Mouse (Mus musculus) left cerebral cortex, postnatal 4 days (tissue): ENCODE data around the gene Ociad2. TPM values are rescaled to one million over a fixed set of nuclear protein-coding genes. Genes with fewer than 3 reads are reported as not detected.
"Not testable (repeated sequence)": the region's sequence is repeated elsewhere in the genome, so short reads cannot be mapped to it uniquely, and the experiment has no call there.

Experiments used
- DNase-seq: peaks from one replicate; pipeline ENCODE4 v3.0.0-alpha.2; 2022
- intact Hi-C: fragments of 180-260 bp; cut with DNase I; formaldehyde crosslinking; loops from one replicate; pipeline ENCODE4 v1.15.1; 2025
- total RNA-seq, 2 experiments: library from RNA; stranded (reverse); gene quantifications; 2 replicates each; pipeline ENCODE4 v1.2.3; 2021

The Ociad2 gene
- total RNA-seq, 2 experiments from 2014 or later, result 26.0 to 30.7 TPM

DNA sequence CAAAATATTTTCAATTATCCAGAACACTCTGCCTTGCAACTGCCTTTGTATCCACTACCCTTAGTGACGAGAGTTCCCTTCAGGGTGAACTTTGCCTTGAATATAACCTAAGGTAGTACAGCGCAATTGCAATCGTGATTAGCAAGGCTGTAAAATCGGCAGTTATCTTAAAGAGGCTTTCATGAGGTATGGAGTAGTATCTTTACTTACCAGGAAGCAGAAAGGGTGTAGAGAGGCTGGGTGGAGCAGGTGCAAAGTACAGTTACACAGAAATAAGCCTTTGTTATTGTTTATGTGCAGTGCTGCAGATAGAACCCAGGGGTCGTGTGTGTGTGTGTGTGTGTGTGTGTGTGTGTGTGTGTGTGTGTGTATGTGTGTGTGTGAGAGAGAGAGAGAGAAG lies 14.6 kb upstream of the Ociad2 start:
- intact Hi-C loops, result no loop called here
- no peak for DNase-seq

DNA sequence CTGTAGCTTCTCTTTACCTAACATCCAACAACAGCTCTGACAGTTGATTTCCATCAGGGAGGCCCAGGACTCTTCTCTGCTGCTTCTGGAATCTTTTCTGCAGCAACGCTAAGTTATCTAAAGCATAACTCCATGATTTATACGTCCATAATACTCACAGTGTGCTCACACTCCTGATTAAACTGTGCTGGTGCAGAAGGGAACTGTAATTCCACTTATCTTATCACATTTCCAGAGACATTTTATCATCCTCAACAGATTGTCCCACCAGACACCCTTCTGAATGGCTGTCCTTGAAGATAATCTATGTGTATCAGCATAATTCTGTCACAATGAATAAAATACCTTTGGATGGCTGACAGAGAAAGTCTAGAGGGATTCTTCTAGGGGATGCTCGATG lies 13.2 kb upstream of the Ociad2 start:
- no peak for DNase-seq
- intact Hi-C loops, result no loop called here

DNA sequence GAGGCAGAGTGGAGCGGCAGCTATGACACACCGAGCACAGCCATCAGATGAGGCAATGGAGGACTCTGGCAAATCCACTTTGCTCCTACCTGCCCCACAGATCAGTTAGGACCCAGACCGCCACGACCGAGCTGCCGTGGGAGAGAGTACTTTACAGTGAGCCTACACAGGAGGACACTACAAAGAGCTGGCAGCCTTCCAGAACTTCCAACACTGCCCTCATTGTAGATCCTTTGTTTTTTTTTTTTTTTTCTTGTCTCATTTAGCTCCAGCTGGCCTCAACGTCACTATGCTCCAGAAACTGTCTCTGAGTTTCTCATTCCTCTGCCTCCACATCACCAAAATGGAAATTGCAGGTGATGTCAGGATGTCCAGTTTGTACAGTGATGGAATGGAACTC lies 12.7 kb upstream of the Ociad2 start:
- peak; percentile 27 for DNase-seq
- intact Hi-C loops, result no loop called here

DNA sequence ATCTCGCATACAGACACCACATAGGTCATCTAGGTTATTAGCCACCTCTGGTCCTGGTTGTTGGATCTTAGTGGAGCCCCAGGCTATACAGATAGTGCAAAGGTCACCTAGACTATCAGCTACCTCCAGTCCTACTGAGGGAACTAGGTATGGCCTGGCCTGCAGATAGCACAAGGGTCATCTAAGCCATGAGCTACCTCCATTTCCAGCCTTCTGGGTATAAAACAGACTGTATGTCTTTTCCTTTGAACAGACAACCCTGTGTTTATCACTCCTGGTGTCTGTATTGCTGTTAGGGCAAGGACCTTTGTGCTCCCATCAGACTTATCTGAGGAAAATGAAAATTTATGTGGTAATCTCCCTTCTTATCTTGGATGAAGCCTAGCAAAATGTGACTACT lies 11.0 kb upstream of the Ociad2 start:
- DNase-seq, result no peak

DNA sequence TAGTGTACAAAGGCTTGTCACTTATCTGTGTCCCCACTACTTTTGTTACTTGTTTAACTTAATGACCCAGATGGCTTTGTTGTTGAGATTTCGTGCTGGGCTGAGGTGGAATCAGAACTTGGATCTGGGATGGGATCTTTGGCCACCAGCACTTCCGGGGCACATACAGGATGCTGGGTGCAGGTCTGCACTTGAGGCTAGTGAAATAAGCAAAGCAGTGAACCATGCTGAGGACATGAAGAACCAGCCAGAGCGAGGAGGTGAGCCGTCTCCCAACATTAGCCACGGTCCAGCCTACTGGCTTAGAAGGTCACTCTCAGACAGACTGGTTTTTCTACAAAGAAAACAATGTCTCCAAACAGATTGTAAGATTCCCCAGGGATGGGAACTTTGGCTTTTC lies 8.7 kb upstream of the Ociad2 start:
- intact Hi-C loops, result no loop called here
- no peak for DNase-seq

More for the DNA sequence above, 11.0 kb upstream of the Ociad2 start:
- intact Hi-C loops, result no loop called here

DNA sequence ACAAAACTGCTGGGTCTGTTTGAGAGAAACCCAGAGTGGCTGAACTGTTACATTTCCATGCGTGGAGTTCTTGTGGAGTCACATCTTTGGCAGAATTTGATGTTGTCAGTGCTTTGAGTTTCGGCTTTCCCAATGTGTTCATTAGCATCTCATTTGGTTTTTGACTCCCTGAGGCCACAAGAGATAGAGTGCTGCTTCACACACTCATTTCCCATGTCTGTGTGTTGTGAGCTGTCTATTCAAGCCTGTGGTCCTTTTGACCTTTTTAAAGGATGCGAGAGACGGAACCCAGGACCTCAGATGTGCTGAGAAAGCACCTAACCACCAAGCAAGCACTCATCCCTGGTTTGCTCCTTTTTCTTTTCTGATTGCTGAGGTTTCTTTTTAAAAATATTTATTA lies 4.4 kb upstream of the Ociad2 start:
- DNase-seq, result no peak
- intact Hi-C loops, result no loop called here

DNA sequence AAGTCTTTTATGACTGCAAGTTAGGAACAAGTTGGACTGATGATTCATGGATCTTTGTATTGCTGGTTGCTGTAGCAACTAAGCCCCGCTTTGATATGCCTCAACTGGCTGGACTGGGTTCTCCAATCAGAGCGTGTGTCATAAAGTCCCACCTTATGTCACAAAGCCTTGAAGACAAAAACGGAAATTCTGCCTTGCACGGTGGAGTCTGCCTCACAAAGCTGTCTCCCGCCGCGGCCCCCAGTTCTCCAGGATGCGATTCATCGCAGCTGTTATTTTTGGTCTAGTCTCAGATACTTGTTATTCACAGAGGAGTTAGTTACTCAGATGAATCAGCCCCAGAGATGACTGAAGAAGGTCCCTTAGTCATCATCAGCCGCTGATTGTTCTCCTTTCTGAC lies 3.5 kb upstream of the Ociad2 start:
- intact Hi-C loops, result no loop called here
- DNase-seq, result peak; percentile 22

DNA sequence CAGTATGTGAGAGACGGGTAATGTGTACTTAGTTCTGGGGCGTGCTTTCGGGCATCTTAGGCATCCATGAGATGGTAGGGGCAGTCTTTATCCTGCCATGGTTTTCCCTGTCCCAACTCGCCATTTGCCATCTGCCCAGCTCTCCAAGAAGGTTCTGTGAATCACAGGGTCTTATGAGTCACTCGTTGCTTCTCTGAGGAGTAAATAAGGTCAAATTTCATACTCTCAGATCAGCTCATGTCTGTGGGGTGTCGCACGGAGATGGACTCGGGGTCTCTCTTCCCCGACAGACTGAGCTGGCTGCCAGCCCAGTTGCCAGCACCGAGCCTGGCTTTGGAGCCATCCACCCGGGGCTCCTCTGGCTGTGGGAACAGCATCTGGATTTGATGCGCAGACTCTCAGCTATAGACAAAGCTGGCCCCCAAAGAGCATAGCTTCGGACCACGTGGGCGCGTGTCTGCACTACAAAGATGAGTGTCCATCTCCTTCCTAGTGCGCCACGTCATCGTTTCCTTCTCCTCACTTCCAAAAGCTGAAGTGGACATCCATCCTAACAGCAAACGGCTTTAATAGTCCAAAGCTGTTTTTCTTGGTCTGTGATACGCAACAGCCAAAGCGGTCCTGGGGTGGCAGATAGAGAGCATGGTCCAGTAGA lies 2.0 kb upstream of the Ociad2 start:
- intact Hi-C loops, result no loop called here
- DNase-seq, result no peak

DNA sequence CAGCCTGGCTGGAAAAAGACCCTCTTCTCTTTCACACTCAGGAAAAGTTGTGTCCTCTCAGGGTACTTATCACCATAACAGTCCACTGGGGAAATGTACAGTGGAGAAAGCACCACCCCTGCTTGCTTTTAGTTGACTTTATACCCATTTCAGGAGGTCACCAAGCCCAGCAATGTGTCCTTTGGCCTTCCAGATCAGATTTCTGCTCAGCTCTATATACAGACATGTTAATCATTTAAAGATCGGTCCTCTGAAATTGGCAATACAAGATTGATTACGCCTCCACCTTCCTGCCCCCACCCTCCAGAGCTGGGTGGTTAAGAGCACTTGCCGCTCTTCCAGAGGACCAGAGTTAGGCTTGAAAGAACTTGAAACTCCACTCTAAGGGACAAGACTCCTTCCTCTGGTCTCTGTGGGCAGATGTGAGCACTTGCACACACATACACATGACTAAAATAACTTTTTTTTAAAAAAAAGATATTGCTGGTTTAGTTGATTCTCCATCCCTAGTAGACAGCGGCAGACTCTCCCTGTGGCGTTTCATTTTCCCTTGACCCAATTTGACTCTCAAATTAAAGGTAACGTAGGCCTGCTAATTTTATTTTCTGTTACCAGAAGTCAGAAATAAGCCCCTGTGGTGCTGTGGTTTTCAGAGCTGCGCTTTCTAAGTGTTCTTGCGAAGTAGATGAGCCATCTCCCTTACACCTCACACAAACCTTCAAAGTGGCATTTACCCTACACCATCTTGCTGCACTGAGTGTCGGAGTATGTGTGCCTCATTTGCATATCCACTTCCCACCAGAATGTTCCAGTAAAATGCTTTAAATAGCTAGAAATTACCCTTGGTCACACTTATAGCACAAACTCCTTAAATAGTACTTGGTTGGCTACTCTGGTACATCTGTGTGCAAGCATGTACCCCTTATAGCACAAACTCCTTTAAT lies 777 bp downstream of the Ociad2 start:
- intact Hi-C loops, result no loop called here
- no peak for DNase-seq

DNA sequence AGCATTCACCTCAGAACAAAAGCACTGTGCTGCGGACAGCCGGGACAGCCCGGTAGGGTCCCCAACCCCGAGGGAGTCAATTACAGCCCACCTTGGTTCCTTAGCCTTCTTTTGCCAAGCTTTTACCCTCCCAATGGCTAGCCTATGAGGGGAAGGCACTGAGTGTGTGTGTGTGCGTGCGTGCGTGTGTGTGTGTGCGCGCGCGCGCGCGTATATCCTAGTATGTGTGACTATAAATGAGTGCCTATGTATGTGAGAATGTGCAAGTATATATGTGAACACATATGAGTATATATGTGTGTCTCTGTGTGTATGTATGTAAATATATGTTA lies 2.0 kb downstream of the Ociad2 start:
- DNase-seq, result no peak
- intact Hi-C loops, result no loop called here

DNA sequence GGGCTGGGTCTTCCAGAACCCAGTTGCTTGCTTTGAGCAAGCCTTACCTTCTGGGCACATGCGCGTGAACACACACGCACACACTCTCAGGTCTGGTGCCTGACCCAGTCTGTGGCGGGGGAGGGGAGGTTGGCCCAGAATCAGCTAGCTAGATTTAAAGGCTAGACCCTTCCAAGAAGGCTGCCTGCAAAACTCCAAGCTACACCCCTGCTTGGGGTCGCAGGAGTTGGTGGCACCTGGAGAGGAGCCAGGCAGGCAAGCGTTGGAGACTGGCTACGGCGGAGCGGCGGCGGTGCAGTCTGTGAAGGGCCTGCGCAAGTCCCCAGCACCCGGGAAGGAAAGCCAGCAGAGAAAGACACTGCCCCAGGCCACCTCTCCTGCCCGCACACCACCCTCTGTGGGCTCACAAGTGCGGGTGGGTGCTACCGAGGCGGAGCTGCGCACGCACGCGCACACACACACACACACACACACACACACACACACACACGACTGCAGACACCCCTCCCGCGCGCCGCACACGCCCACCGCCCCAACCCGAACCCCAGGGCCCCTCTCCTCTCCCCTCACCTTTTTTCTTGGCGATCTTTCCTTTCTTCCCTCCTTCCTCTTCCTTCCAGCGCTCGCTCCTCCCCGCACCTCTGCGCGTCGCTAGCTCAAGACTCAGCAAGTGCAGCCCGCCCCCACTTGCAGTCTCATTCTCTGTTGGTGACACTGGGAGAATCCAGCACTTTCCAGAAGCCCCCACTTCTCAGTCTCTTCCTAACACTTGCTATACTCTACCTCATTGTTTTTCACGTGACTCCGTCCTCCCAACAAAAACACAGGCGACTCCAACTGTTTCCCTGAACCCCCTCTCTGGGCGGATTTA lies 2.6 kb downstream of the Ociad2 start:
- DNase-seq, result peak; percentile 55
- intact Hi-C loops, result no loop called here

DNA sequence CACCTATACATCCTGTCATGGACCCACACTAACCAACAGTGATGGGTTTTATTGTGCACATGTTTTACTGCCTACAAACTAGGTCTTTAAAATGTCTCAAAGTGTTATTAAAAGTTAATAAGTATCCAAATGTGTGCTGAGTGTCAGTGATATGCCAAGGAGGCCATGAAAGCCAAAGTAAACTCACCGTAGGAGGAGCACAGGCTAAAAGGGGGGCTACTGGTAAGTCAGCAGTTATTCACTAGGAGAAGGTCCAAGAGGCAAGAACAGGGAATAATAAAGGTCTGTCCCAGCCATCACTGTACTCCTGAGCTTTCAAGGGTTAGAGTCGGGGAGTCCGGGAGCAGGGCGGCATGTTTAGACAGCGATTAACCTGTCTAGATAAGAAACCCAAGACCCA lies 4.4 kb downstream of the Ociad2 start:
- intact Hi-C loops, result no loop called here
- DNase-seq, result no peak

DNA sequence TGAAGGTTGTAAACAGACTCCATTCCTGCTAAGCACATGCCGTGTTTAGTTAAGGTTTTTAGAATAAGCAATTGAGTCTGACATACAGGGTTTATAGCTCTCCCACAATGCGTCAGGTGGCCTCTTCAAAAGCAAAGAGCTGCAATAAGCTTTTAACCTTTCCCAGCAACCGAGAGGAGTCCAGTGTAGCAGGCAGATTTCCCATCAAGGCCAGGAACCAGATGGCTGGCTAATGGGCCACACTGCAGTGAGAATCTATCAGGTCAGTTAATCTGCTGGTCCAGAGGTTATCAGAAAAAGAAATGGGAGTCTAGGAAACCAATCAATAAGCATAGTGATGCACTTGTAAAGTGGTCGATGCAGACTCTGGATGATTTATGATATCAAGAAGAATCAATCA lies 9.8 kb downstream of the Ociad2 start:
- intact Hi-C loops, result no loop called here
- DNase-seq, result no peak

DNA sequence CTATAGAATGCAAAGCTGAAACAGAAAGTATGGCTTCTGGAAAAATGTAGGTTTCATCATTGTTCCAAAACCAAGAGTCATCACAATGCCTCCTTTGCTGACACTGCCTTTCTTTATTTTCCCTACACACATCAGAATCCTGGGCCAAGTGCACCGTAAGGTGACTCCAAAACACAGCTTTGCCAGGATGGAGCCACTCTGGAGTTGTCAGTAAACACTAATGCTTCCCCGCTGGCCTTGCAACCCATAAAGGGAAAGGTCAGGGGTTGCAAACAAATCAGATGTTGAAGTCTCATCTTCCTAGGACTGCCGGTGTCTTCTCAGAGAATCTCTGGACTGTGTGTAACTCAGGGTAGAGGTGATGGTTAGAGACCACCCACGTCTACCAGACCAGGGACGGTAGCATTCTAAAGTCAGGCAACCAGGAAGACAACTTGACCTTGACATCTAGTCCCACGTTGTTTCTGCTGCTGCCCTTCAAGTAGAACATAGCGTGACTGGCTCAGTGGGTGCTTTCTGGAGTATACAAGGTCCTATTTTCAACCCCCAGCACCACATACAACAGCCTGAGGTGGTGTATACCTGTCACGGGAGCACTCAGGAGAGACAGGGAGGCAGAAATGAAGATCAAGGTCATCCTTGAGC lies 16.2 kb downstream of the Ociad2 start:
- no peak for DNase-seq
- intact Hi-C loops, result no loop called here

DNA sequence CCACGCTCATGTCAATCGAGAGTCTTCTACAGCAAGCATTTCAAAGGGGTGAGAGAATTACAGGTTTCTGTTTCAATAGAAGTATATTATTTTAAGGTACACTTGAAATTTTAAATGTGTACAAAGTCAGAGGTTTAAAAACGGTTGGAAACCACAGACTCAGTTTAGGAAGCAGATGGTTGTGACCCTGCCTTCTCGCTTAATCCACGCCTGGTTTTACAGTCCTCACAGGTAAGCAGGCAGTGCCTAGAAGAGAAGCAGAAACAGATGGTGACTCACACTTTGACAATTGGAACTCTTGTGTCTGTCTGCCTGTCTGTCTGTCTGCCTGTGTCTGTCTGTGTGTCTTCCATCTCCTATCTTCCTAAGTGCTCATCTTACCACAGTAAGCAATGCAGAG lies 17.2 kb downstream of the Ociad2 start:
- intact Hi-C loops, result no loop called here

DNA sequence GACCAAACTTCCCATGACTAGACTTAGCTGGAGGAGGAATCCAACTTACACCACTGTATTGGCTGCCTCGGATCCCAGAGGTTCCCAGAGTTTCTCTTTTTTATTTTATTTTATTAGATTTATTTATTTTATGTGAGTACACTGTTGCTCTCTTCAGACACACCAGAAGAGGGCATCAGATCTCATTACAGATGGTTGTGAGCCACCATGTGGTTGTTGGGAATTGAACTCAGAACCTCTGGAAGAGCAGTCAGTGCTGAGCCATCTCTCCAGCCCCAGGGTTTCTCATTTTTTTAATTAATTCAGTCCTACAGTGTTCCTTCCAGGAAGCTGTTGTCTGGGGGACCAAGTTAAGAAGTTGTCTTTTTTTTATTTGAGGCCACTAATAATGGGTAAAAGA lies 18.1 kb downstream of the Ociad2 start:
- intact Hi-C loops, DNase-seq: not testable (repeated sequence)

More for the DNA sequence above, 17.2 kb downstream of the Ociad2 start:
- no peak for DNase-seq

DNA sequence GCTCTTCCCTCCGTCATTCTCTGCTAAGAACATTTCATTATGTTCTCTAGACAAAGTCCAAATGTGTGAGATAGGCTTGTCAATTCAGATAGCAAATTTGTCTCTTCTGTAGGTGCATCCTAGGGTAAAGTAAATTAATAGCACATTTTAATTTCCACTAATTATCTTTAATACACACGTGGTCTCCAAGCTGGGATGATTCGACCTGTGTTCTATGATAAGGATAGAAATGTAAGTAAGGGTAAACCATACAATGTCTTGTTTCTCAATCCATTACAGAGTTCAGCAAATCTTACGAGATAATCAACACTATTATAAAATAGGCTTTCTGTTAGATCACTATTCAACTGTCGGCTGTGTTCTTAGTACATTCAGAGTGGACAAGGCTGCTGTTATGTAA lies 21.5 kb downstream of the Ociad2 start:
- intact Hi-C loops, result loop anchor here (10.0 kb wide), 1 partner anchor 55 kb away; no protein-coding TSS in a partner anchor
- no peak for DNase-seq

DNA sequence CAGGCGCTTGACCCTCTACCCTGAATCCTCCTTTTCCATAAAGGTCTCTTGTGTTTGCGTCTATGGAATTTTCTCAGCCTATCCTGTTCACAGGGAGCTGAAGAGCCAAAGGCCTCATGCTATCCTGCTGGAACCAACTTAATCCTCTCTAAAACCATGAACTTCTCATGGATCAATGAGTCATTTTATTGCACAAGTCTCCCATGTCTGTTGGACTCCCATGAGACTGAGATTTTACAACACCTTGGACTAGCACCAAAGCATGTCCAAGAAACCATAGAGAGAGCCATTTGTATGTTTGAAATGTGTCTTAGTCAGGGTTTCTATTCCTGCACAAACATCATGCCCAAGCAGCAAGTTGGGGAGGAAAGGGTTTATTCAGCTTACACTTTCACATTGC lies 26.2 kb downstream of the Ociad2 start:
- DNase-seq, result no peak
- intact Hi-C loops, result loop anchor here (10.0 kb wide), 1 partner anchor 60 kb away; no protein-coding TSS in a partner anchor

DNA sequence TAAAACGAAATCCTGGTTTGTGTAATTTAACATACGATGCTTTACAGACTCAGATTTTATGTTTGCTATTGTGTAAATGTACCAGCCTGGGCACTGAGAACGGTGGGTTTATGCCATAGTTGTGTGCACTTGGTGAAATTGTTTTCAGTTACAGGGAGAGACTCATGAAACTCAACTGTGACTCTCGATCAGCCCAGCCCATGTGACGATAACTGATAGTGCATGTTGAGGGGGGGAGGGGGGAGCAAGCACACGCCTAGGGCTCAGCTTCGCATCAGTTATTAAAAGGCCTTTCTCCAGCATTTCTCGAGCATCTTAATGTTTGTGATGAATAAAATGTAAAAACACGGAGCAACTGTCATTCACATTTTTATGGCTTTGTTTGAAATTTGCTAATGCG lies 27.2 kb downstream of the Ociad2 start:
- intact Hi-C loops, result loop anchor here (10.0 kb wide), 1 partner anchor 61 kb away; no protein-coding TSS in a partner anchor
- DNase-seq, result no peak

DNA sequence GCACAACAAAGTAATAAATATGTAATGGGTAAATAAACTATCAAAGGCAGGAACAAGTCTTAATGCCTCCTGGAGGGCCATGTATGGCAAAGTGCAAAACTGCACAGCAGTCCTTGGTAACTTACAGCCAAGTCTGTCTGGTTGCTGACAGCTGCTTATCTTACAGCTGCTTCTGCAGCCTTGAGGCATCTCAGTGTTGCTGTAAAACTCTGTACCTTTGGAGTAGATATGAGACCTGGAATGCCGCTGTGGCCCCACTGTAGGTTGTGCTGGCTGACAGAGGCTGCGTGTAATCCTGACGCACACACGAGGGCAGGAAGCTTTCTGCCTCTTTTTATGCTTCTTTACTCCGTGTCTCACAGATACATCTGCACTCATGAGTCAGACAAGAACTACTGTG lies 29.4 kb downstream of the Ociad2 start:
- intact Hi-C loops, result loop anchor here (10.0 kb wide), 1 partner anchor 63 kb away; no protein-coding TSS in a partner anchor

DNA sequence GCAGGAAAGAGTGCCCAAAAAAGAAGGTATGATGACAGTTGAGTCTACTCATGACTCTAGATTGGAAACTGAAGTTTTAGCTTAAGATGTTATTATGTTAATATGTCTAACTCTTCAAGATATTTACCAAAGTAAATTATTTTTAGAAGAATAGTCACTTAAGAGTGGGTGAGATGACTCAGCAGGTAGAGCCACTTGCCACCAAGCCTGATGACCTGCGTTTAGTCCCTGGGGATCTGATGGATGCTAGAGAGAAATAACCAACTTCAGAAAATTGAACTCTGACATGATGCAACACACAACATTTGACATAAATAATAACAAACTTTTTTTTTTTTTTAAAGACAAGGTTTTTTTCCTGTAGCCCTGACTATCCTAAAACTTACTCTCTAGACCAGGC lies 30.4 kb downstream of the Ociad2 start:
- no peak for DNase-seq
- intact Hi-C loops, result loop anchor here (10.0 kb wide), 1 partner anchor 64 kb away; no protein-coding TSS in a partner anchor

More for the DNA sequence above, 29.4 kb downstream of the Ociad2 start:
- no peak for DNase-seq
